Mouse (Mus musculus) limb, embryonic 15.5 days (tissue): ENCODE results near the gene Cd82. TPM values are rescaled to one million over a fixed set of nuclear protein-coding genes. Genes with fewer than 3 reads are reported as not detected.

Experiments
- ATAC-seq: fragments of 200-750 bp; cut with Nextera tagmentation; 2 replicates; pipeline ENCODE4 v1.8.0; 2017; ENCODE audit warnings: low read depth, moderate TSS enrichment; ENCODE audit not compliant: insufficient number of reproducible peaks, low FRiP score, low TSS enrichment
- H3K27ac ChIP-seq: fragments of 300-500 bp; sonication (generic); 2 replicates; pipeline ENCODE4 v1.5.1; 2015; ENCODE audit warnings: moderate library complexity, mild to moderate bottlenecking, inconsistent platforms
- H3K27me3 ChIP-seq: fragments of 300-500 bp; sonication (generic); 2 replicates; pipeline ENCODE4 v1.6.1; 2015; ENCODE audit warnings: inconsistent platforms
- H3K36me3 ChIP-seq: fragments of 300-500 bp; sonication (generic); 2 replicates; pipeline ENCODE4 v1.6.1; 2015; ENCODE audit warnings: inconsistent platforms
- H3K4me1 ChIP-seq: fragments of 300-500 bp; sonication (generic); 2 replicates; pipeline ENCODE4 v1.6.1; 2015; ENCODE audit warnings: inconsistent platforms
- H3K4me2 ChIP-seq: fragments of 300-500 bp; sonication (generic); 2 replicates; pipeline ENCODE4 v1.6.1; 2015; ENCODE audit warnings: mild to moderate bottlenecking, inconsistent platforms
- H3K4me3 ChIP-seq: fragments of 300-500 bp; sonication (generic); 2 replicates; pipeline ENCODE4 v1.5.1; 2015; ENCODE audit warnings: mild to moderate bottlenecking, inconsistent platforms
- H3K9ac ChIP-seq: fragments of 300-500 bp; sonication (generic); 2 replicates; pipeline ENCODE4 v1.6.1; 2015; ENCODE audit warnings: inconsistent platforms
- H3K9me3 ChIP-seq: fragments of 300-500 bp; sonication (generic); 2 replicates; pipeline ENCODE4 v1.6.1; 2016; ENCODE audit warnings: inconsistent platforms
- WGBS: fragments of 180-500 bp; shearing (Covaris S2); methylation state at CpG from one replicate; pipeline ENCODE4 v1.1.7; 2015; 5-methylcytosine and 5-hydroxymethylcytosine counted together
- polyA plus RNA-seq: library from polyadenylated mRNA; unstranded; fragments of >200 nt; fragmentation: Nextera tagmentation; extraction: Ambion mirVana; gene quantifications from 2 replicates; pipeline ENCODE4 v1.2.1, GENCODE M21; 2015

The Cd82 gene
- polyA plus RNA-seq, 1 experiment from 2014 or later = 51.4 TPM

GRCm38 (mm10) chr2:93460786-93461469 is 2.0 kb downstream of the Cd82 start:
- H3K9ac ChIP-seq = no peak overlapping the region
- ATAC-seq = no peak
- H3K4me1 ChIP-seq = peaks cover 49% of the 10 kb centered on the region
- peak overlapping the region; percentile 86 for H3K4me2 ChIP-seq
- no peaks in the 10 kb centered on the region for H3K27me3 ChIP-seq
- no peak overlapping the region; the same call in 1 of the 2 replicates for H3K4me3 ChIP-seq
- 82% methylated on average over 6 of the region's 6 CpGs for WGBS
- no peaks in the 10 kb centered on the region for H3K9me3 ChIP-seq
- H3K36me3 ChIP-seq = no peaks in the 10 kb centered on the region
- no peak overlapping the region for H3K27ac ChIP-seq

GRCm38 (mm10) chr2:93459208-93459920 is 3.6 kb downstream of the Cd82 start:
- Histone ChIP-seq H3K9me3 (no peaks in the 10 kb centered on the region), H3K27ac (no peak overlapping the region), H3K4me1 (peaks cover 58% of the 10 kb centered on the region), H3K9ac (no peak overlapping the region), H3K4me3 (no peak overlapping the region), H3K4me2 (no peak overlapping the region), H3K27me3 (no peaks in the 10 kb centered on the region), H3K36me3 (no peaks in the 10 kb centered on the region)
- no peak for ATAC-seq
- 66% methylated on average over 7 of the region's 7 CpGs for WGBS

GRCm38 (mm10) chr2:93458332-93459207 is 4.4 kb downstream of the Cd82 start:
- no peaks in the 10 kb centered on the region for H3K9me3 ChIP-seq
- H3K4me3 ChIP-seq = no peak overlapping the region
- no peaks in the 10 kb centered on the region for H3K36me3 ChIP-seq
- H3K27ac ChIP-seq = peak overlapping the region; percentile 55; the same call in 1 of the 2 replicates
- H3K4me2 ChIP-seq = no peak overlapping the region
- H3K9ac ChIP-seq = no peak overlapping the region
- WGBS = 61% methylated on average over 8 of the region's 8 CpGs
- ATAC-seq = no peak
- H3K27me3 ChIP-seq = no peaks in the 10 kb centered on the region
- peaks cover 59% of the 10 kb centered on the region for H3K4me1 ChIP-seq

- 52% methylated on average over 6 of the region's 6 CpGs for WGBS
- H3K4me1 ChIP-seq = peaks cover 53% of the 10 kb centered on the region
Measured at GRCm38 (mm10) chr2:93457426-93458130, 5.4 kb downstream of the Cd82 start.

GRCm38 (mm10) chr2:93456140-93456539 is 6.8 kb downstream of the Cd82 start:
- Histone ChIP-seq H3K27ac (no peak overlapping the region), H3K4me1 (peaks cover 54% of the 10 kb centered on the region), H3K9ac (no peak overlapping the region), H3K27me3 (no peaks in the 10 kb centered on the region), H3K9me3 (no peaks in the 10 kb centered on the region), H3K4me3 (no peak overlapping the region), H3K4me2 (no peak overlapping the region), H3K36me3 (no peaks in the 10 kb centered on the region)
- ATAC-seq = no peak
- 63% methylated on average over 3 of the region's 3 CpGs for WGBS

More at GRCm38 (mm10) chr2:93457426-93458130, 5.4 kb downstream of the Cd82 start:
- H3K27ac ChIP-seq = peak overlapping the region; percentile 55
- no peaks in the 10 kb centered on the region for H3K9me3 ChIP-seq
- ATAC-seq = no peak
- no peaks in the 10 kb centered on the region for H3K27me3 ChIP-seq
- no peak overlapping the region for H3K4me2 ChIP-seq
- no peak overlapping the region for H3K4me3 ChIP-seq
- no peaks in the 10 kb centered on the region for H3K36me3 ChIP-seq
- H3K9ac ChIP-seq = no peak overlapping the region

GRCm38 (mm10) chr2:93454817-93455591 is 7.9 kb downstream of the Cd82 start:
- peak overlapping the region; percentile 17; the same call in 1 of the 2 replicates for H3K27ac ChIP-seq
- no peak overlapping the region for H3K9ac ChIP-seq
- no peak overlapping the region for H3K4me2 ChIP-seq
- no peaks in the 10 kb centered on the region for H3K9me3 ChIP-seq
- H3K36me3 ChIP-seq = no peaks in the 10 kb centered on the region
- ATAC-seq = no peak
- H3K27me3 ChIP-seq = no peaks in the 10 kb centered on the region
- no peak overlapping the region for H3K4me3 ChIP-seq
- peaks cover 58% of the 10 kb centered on the region for H3K4me1 ChIP-seq
- WGBS = 71% methylated on average over 3 of the region's 3 CpGs

GRCm38 (mm10) chr2:93454334-93454733 is 8.6 kb downstream of the Cd82 start:
- ATAC-seq = no peak
- Histone ChIP-seq H3K4me1 (peaks cover 63% of the 10 kb centered on the region), H3K27me3 (no peaks in the 10 kb centered on the region), H3K4me2 (no peak overlapping the region), H3K4me3 (no peak overlapping the region), H3K9me3 (no peaks in the 10 kb centered on the region), H3K27ac (peak overlapping the region; percentile 17; the same call in 1 of the 2 replicates), H3K36me3 (no peaks in the 10 kb centered on the region), H3K9ac (no peak overlapping the region)
- 46% methylated on average over 10 of the region's 10 CpGs for WGBS

GRCm38 (mm10) chr2:93453046-93453445 is 9.9 kb downstream of the Cd82 start:
- Histone ChIP-seq H3K9me3 (no peaks in the 10 kb centered on the region), H3K27me3 (no peaks in the 10 kb centered on the region), H3K4me2 (no peak overlapping the region), H3K27ac (peak overlapping the region; percentile 22; the same call in 1 of the 2 replicates), H3K9ac (no peak overlapping the region), H3K4me3 (no peak overlapping the region), H3K36me3 (no peaks in the 10 kb centered on the region), H3K4me1 (peaks cover 58% of the 10 kb centered on the region)
- WGBS = 78% methylated on average over 4 of the region's 4 CpGs
- no peak for ATAC-seq

GRCm38 (mm10) chr2:93452506-93452905 is 10.4 kb downstream of the Cd82 start:
- H3K9me3 ChIP-seq = no peaks in the 10 kb centered on the region
- no peak overlapping the region for H3K4me2 ChIP-seq
- no peak overlapping the region for H3K9ac ChIP-seq
- WGBS = 73% methylated on average over 4 of the region's 4 CpGs
- peak overlapping the region; percentile 22; the same call in 1 of the 2 replicates for H3K27ac ChIP-seq
- H3K4me1 ChIP-seq = peaks cover 58% of the 10 kb centered on the region
- no peak for ATAC-seq
- no peak overlapping the region for H3K4me3 ChIP-seq
- H3K36me3 ChIP-seq = no peaks in the 10 kb centered on the region
- no peaks in the 10 kb centered on the region for H3K27me3 ChIP-seq

- Histone ChIP-seq H3K4me1 (peaks cover 57% of the 10 kb centered on the region), H3K27ac (0 out of 2 replicates have a peak overlapping the region, but pooled peaks have one; percentile 38)
- no peak for ATAC-seq
Measured at GRCm38 (mm10) chr2:93452057-93452456, 10.9 kb downstream of the Cd82 start.

More at GRCm38 (mm10) chr2:93452057-93452456, 10.9 kb downstream of the Cd82 start:
- Histone ChIP-seq H3K27me3 (no peaks in the 10 kb centered on the region), H3K36me3 (no peaks in the 10 kb centered on the region), H3K4me3 (no peak overlapping the region), H3K9ac (no peak overlapping the region), H3K9me3 (no peaks in the 10 kb centered on the region), H3K4me2 (no peak overlapping the region)
- 50% methylated on average over 6 of the region's 6 CpGs for WGBS
